Mouse (Mus musculus) MEL-GATA-1-ER (cell line): ENCODE data around the gene 2610008E11Rik.
"Not testable (repeated sequence)": the region's sequence is repeated elsewhere in the genome, so short reads cannot be mapped to it uniquely, and the experiment has no call there.

Experiments
- DNase-seq: peaks from one replicate; pipeline ENCODE4 v3.0.0-alpha.2; 2012; ENCODE audit warnings: low read depth; ENCODE audit errors: extremely low read depth

Gene 2610008E11Rik

DNA sequence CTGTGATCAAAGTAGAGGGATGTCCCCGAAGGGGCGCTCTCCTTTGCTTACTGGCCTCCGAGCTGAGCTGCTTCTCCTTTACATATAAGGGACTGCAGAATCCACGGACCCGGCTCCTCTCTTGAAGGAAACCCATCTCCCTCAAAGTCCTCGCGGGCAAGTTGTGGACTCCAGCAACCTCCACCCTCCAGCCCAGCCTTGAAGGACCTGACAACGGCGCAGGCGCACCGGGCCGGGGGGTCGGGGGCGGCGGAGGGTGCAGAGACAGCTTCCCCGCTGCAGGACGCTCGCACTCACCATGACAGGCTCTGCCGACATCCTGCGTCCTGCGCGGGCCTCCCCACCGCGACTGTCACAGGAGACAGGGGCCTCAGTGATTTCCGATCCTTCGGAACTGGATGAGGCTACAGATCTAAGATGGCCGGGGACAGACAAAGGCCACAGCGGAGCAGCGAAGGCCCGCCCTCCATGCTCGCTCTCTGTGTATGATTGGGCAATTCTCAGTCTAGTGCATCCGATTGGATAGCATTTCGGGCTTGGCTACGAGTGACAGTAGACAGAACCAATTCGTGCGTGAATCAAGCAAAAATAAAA lies at the start of gene 2610008E11Rik:
2610008E11Rik (minus strand) TSS at position 440 of the 594 bp plus-strand sequence.
- DNase-seq: peak; percentile 93

DNA sequence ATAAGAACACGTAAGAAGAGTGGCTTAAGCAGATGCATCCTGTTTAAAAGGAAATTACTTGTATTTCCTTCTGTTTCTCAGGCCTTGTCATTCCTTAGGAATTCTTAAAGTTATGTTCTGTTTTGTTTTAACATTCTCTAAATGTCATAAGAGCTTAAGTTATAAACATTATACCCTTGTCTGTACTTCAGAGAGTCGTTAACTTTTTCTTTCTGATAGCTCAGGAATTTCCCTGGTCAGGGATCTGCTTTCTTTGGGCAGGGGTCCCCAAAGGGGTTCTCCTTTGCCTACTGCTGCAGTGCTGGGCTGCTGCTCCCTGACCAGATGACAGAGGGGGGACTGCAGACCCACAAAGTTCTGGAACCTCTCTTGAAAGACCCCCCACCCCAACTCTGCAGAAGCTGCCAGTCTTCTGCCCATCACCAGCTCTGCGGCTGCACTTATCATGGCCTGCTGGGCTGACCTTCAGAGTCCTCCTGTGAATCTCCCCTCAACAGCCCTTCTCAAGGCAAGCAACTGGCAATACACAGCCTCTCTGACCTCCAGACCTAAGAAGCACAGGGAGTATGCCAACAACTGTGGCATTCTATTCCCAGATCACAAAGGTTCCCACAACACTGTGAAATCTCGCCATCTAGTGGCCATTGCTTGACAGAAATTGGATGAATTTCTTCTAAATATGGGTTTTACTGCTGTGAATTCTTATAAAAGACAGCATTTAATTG lies 18.9 kb upstream of the 2610008E11Rik start:
- DNase-seq: peak; percentile 16

DNA sequence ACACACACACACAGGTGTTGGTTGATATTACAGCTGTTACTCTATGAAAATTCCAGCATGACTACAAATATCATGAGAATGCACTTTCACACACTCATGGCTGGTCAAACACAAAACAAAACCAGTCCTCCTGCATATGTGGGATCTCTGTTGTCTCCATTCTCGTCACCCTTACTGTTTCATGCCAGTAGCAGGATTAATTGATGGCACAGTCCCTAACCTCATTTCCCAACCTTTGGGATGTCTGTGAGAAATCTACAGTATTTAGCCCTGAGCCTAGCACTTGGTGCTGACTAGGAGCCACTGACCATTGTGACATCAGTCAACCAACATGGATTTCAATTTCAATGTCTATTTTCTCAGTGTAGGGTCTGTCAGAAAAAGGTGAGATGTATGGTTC lies 17.7 kb upstream of the 2610008E11Rik start:
- no peak for DNase-seq

DNA sequence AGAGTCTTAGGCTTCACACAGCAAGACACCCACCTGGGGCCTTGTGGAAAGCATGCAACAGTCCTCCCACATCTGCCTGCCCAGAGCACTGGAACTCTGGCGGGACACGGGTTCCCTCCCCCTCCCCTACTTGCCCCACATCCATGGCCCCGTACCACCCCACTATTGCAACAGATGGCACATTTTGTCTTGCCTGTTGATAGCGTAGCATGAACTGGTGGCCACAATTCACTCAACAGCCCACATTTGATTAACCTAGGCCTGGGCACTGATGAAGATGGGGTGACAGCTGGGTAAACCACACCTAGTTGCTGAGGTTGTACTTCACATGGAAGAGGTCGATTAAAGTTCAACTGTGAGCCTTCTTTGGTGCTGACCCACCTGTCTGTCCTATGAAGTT lies 13.1 kb upstream of the 2610008E11Rik start:
- no peak for DNase-seq

DNA sequence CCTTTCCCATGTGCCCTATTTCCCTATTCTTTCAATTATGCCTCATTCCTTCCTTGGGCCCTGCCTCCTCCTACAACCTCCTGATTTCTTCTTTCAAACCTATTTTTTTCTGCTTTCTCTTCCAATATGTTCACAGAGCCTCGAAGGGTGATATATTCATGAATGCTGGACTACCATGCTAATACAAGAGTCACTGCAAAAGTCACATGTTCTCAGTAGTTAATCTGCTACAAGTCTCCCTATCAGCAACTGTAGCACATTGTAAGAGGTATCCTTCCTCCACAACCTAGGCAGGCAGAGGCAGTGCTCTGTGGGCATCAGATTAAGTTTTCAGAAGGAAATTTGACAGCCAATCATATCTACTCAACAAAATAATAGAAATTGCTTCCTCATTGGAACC lies 11.8 kb upstream of the 2610008E11Rik start:
- no peak for DNase-seq

DNA sequence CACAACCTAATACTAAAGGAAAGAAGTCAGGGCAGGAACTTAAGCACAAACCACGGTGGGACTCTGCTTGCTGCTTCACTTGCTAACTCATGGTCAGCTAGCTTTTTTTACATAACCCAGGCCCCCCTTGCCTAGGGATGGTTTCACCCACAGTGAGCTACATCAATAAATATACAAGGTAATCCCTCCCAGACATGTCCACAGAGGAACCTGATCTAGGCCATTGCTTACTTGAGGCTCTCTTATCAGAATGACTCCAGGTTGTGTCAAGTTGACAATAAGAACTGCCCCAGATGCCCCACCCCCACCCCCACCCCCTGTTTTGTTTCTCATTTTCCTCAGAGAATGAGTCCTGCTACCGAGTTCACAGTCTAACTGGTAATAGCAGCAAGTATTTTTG lies 10.1 kb upstream of the 2610008E11Rik start:
- no peak for DNase-seq

DNA sequence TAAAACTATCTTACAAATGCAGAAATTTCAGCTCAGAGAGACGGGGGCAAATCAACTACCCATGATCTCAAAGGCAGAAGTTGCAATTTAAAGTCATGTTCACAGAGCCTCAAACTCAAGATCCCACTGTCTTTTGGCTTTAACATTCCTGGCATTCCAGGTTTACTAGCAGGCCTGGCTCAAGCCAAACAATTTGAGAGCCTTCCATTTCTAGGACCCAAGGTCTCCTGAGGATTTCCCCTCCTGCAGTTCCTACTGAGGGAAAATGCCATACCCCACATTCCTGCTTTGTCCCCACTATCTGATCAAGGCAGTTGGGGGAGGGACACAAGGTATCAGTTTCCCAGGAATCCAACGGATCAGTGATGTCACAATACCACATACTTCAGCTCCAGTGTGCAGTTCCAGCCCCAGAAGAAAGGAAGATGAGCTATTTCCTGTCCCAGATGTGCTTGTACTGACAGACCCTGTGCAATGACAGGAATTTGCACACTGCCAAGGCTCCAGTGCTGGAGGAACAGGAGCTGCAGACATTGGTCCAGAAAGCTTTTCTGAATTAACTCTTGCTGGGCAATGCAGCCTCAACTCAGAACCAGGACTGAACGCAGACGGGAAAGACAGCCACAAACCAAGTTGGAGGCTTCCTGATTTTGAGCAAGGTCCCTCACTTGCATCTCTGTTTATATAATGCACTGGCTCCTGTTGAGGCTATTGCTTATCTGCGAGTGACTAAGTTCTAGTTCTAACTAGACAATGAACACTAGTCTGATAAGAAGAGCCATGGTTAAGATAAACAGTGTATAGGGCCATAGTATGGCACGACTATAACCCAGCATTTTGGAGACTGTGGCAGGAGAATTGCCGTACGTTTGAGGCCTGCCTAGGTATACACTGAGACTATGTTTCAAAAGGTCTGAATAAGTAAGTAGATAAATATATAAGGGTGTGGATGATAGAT lies 9.2 kb upstream of the 2610008E11Rik start:
- no peak for DNase-seq

DNA sequence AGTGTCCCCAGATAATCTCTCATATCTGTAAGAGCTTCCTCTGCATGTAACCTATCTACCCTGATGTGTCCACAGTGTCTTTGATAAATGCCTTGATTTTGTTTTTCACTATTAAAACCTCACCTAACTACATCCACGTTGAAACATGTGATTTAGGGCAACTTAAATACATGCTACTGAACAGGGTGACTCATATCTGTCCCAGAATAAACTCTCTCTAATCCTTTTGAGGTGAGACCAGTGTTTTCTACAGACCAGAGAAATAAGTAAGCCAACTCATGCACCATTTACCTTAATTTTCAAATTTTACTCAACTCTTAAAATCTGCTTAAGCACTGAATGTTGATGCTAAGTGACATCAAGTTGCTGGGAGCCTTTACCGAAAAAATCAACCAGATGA lies 694 bp downstream of the 2610008E11Rik start:
- no peak for DNase-seq

DNA sequence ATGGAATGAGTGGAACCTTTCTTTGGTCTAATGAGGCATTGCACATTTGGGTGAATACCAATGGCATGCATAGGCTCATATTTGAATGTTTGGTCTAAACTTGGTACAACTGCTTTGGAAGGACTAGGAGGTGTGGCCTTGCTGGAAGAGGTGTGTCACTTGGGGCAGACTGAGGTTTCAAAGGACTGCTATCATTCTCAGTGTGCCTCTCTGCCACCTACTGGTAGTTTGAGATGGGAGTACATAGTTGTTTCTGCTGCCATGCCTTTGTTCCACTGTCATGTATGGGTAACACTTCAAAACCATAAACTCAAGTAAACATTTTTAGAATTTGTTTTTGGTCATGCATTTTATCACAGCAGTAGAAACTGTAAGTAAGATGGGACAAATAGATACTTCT lies 5.7 kb downstream of the 2610008E11Rik start:
- no peak for DNase-seq

DNA sequence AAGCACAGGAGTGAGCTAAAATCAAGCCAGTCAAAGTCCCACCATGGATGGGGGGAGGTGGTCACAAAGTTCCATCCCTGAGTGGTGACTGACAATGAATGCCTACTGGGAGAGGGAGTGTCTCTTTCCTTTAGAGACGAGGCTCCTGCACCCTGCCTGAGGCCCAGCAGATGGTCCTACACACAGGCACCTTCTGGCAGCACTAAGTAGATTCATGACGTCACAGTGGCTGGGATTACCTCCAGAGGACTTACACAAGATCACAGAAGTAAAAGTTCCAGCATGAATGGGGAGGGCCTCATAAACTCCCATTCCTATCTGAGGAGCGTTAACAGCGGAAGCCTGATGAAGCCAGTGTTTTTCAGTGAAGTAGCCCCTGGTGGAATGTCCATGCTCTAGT lies 8.4 kb downstream of the 2610008E11Rik start:
- DNase-seq: no peak

DNA sequence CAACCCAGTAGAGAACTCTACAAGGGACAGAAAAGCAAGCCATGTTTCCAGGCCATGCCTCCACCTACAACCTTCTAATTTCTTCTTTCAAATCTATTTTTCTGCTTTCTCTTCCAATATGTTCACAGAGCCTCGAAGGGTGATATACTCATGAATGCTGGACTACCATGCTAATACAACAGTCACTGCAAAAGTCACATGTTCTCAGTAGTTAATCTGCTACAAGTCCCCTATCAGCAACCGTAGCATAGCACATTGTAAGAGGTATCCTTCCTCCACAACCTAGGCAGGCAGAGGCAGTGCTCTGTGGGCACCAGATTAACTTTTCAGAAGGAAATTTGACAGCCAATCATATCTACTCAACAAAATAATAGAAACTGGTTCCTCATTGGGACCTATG lies 10.8 kb downstream of the 2610008E11Rik start:
- DNase-seq: no peak

DNA sequence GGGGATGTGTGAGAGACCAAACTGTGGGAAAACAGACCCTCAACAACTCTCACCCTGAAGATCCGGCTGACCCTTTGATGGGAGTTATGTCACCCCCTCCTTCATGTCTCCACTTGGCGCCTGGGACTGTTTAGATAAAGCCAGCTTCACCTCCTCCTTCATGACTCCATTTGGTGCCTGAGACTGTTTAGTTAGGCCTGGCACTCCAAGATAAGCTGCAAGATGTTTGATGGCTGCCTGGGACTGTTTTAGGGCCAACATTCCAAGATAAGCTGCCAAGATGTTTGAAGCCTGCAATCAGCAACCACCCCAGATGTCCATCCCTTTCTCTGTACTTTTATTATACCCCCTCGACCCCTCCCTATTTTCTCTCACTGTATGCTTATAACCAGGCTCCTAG lies 40.0 kb downstream of the 2610008E11Rik start:
- not testable (repeated sequence) for DNase-seq

DNA sequence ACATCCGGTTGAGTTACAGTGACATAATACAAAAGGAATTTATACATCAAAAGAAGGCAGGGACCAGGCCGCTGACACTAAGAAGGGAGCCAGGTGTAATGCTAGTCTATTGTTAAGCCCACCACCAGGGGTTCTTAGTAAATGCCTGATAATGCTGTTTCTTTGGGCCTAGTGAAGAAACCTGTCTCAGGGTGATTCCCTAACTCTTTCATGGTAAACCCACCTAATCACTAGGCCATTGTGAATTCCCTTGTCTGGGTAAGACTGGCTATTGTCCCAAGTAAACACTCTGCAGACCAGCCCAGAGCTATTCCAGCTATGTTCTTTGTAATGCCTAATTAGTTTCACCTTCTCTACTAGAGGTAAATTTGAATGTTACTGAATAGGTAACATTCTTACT lies 54.9 kb downstream of the 2610008E11Rik start:
- DNase-seq: not testable (repeated sequence)

DNA sequence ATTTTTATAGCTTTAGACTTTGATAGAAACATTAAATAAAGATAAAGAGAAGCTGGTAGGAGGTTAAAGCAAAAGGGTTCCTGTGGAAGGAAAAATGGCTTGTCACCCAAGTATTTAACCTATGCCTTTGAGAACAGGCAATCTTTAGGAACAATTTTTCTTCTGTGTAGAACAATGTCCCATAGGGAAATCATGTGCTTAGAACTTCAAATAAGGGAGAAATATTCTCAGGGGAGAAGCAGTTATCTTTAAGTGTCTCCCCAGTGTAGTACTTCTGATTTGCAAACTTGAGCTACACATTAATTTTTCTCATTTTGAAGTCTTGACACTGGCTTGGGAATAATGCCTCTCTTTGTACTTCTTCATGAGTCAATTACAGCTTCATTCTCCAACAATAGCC lies 69.0 kb downstream of the 2610008E11Rik start, which contains the start of gene Olfr57:
Olfr57 (plus strand) TSS at position 301 of the 400 bp plus-strand sequence.
- no peak for DNase-seq
